Mouse (Mus musculus): ENCODE results near the gene Kif1b.
"Not testable (repeated sequence)": the region's sequence is repeated elsewhere in the genome, so short reads cannot be mapped to it uniquely, and the experiment has no call there.

Kif1b gene

DNA sequence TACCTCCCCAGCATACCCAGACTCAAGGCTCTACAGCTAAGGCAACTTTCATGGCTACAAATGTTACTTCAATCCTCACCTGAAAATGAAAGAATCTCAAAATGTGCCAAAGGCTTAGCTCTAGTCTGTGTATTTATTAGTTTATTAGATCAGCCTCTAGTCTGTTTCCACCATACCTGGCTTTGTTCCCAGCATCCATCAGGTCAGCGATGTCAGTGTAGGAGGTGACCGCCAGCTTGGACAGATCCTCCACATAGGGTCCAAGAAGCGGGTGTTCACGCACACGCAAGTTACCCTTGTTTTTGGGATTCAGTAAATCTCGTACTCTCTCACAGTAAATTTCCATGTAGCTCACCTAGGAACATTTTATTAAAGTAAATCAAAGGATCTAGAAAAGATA, 37.0 kb downstream of the Kif1b start:
- no peak for DNase-seq (ENCODE audit: low spot score in 2 of 2)

DNA sequence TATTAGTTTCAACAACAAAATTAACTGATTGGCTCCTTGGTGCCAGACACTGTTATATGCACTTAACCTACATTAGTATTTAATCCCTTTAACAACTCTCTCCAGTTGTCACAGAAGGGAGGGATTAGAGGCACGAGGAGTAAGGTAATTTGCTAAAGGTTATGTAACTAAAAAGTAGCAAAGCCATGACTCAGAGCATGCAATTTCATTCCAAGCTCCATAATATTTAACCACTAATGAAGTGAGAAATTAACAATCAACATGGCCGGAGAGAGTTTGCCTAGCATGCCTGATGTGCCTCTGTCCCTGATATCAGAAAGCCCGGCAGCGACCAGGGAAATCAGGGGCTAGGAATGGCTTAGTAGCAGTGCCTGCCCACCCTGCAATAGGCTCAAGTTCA, 38.5 kb downstream of the Kif1b start:
- no peak for DNase-seq (ENCODE audit: low spot score in 2 of 2)

DNA sequence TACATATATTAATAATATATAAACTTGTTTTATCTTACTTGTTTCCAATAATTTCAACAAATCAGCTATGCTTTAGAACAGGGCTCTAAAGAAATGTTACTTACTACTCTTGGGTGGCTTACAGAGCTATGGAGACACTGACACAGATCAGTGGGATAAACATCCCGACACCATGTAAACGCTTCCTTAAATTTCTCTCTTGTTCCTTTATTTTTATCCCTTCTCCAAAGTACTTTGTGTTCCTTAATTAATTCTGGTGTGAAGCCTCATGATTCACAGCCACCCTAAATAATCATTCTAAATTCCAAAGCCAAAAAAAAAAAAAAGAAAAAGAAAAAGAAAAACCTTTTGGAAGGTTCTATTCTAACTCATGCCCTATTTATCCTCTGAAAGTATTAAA, 42.6 kb downstream of the Kif1b start:
- no peak for DNase-seq (ENCODE audit: low spot score in 2 of 2)

- DNase-seq (ENCODE audit: low spot score in 2 of 2): no peak
Observed at GRCm38 (mm10) chr4:149263218-149263617, 44.3 kb downstream of the Kif1b start.

GRCm38 (mm10) chr4:149261466-149261865, 46.0 kb downstream of the Kif1b start:
- DNase-seq (ENCODE audit: low spot score in 2 of 2): no peak

DNA sequence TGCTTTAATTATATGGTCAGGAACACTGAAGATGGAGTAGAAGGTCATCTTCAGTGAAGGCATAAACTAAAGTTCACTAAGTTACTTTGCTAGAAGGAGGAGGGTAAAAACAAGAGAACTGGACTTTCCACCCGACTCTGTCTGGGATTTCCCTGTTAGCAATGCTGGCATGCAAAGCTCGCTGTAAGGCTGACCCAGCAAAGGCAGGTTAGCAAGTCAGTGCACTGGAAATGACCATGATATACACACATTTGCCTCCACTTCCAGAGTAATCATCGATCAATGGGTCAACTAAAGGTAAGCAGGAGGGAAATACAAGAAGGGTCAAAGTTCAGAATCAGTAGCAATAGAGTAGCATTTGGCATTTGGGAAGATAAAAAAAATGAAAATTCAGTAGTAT, 46.6 kb downstream of the Kif1b start:
- DNase-seq (ENCODE audit: low spot score in 2 of 2): no peak

DNA sequence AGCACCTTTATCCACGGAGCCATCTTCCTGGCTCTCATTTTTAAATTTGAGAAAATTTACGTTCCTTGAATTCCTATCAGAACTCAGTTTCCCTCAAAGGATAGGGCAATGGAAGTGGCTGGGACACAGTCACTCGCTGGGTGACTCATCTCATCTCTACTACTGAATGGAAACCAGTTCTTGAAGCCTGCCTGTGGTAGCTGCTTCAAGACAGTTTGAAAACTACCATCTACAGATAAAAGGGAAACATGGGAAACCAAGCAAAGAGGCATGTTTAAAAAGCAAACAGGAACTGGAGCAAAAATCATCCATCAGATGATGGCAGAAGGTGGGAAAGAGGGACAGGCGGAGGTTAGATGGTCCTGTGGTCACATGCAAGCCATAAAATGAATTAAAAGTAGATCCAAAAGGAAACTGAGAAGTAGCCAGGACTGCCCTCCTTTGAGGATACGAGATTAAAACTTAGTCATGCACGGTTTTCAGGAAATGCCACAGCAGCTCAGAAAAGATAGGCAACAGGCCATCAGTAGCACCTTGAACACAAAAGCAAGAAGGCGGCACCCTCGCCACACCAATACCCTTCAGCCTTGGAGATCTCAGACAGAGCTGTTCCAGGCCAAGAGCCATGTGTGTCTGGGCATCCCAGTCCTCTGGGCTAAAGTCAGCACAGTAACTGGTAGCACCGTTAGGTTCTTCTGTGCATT, 48.0 kb downstream of the Kif1b start:
- DNase-seq (ENCODE audit: low spot score in 2 of 2): no peak

- no peak for DNase-seq (ENCODE audit: low spot score in 2 of 2)
Observed at GRCm38 (mm10) chr4:149258926-149259325, 48.6 kb downstream of the Kif1b start.

DNA sequence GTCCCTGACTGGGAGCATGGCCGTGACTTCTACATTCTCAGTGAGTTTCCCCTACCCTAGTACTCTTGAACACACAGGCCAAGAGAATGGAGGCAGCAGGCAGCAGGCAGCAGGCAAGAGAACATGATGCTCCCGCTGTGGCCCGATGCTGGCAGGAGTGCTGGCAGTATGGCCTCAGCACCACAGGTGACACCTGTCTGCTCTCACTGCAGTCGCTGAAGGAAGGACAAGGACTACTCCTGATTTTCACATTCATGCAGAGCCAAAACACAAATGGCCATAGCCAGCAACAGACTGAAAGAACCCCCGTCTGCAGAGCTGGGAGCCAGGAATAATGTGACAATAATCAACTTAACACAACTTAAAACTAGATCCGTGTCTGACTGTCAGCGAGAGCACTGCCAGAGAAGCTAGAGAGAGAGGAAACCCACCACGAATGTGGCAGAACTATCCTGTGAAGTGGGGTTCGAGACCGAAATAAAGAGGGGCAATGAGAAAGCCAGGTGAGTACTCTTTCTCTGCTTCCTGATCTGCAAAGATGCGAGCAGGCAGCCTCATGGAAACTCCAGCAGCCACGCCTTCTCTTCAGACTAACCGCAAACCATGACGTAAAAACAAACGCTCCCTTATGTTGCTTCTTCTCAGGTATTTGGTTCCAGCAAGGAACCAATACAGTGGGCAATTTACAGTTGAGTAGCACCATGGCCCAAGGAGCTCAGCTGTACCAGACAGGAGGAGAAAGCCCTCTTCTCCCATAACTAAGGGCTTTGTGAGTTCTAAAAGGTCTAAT, 50.8 kb downstream of the Kif1b start:
- no peak for DNase-seq (ENCODE audit: low spot score in 2 of 2)

- peak in 1 of 2 experiments; percentile 18 for DNase-seq (ENCODE audit: low spot score in 2 of 2)
Observed at GRCm38 (mm10) chr4:149255277-149256270, 51.9 kb downstream of the Kif1b start.

- no peak for DNase-seq (ENCODE audit: low spot score in 2 of 2)
Observed at GRCm38 (mm10) chr4:149254827-149255226, 52.7 kb downstream of the Kif1b start.

DNA sequence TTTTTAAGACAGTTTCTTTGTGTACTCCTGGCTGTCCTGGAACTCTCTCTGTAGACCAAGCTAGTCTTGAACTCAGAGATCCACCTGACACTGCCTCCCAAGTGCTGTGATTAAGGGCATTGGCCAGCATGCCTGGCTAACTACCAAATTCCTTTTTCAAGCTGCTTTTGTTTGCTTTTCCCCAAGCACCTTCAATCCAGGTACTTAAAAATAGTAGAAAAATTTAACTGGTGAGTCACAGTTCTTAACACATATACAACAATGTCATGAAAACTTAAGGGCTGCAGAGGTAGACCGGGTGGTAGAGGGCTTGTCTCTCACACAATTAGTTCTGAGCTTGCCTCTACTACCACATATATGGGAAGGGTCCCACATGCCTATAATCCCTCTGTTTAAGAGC, 58.2 kb downstream of the Kif1b start:
- DNase-seq (ENCODE audit: low spot score in 2 of 2): no peak

GRCm38 (mm10) chr4:149247772-149248171, 59.7 kb downstream of the Kif1b start:
- DNase-seq (ENCODE audit: low spot score in 2 of 2): no peak

- peak in 1 of 2 experiments; percentile 43 for DNase-seq (ENCODE audit: low spot score in 2 of 2)
Observed at GRCm38 (mm10) chr4:149247156-149247633, 60.3 kb downstream of the Kif1b start.

DNA sequence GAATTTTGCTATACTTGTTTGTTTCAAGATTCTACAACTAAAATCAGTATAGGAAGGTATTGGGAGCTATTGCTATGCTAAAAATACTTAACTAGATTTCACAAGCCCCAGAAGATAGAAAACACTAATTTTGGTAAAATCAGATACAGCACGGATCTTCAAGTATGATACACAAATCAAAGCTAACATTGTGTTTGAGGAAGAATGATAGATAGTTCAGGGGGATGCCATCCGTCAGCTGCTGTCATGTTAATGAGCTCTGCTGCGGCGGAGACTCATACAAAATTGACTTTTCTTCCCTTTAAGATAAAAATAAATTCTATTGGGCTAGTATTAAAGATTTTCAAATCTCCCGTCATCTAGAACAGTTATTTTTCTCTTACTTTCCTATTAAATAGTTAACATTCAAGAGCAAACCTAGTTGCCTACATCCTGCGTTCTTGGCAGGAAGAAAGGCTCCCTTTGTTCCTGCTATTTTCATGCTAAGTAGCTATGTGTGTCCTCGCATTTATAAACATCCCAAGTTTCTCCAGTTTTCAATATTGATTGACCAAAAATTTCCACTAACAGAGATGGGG, 60.8 kb downstream of the Kif1b start:
- DNase-seq (ENCODE audit: low spot score in 2 of 2): no peak

DNA sequence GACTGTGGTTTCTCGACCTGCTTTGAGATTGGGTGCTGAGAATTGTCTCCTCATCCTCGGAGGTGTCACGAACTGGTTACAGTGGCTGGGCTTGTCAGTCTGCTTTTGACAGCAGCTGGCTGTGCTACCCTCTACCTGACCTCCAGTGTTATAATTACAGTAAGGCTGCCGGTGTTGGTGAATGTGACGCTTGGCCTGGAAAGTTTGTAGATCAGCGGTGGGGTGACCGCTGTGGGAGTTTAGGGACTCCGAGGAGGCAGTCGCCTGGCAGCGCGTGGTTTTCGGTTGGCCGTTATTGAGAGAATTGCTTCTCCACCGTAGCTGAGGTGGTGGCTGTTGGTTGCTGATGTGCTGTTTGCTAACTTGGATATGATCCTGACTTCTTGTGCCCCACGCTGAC, 70.5 kb downstream of the Kif1b start:
- DNase-seq (ENCODE audit: low spot score in 2 of 2): no peak

DNA sequence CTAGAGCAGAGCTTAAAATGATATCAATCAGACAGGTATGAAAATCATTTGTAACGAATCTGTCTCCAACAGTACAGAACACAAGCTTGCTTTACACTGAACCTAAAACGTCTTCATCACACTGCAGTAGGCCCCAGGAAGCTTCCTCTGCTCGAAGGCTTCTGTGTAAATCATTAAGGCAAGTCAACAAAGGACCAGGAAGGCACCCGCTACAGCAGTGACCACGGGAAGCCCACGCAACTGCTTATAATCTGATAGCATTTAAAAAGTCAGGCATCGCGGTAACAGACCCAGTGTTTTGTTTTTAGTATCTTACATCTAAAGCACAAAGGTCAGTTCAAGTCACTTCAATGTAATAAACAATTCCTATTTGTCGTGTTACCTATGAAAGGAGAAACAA, 73.6 kb downstream of the Kif1b start:
- DNase-seq (ENCODE audit: low spot score in 2 of 2): no peak

- DNase-seq (ENCODE audit: low spot score in 2 of 2): not testable (repeated sequence)
Observed at GRCm38 (mm10) chr4:149228682-149229081, 78.8 kb downstream of the Kif1b start.

DNA sequence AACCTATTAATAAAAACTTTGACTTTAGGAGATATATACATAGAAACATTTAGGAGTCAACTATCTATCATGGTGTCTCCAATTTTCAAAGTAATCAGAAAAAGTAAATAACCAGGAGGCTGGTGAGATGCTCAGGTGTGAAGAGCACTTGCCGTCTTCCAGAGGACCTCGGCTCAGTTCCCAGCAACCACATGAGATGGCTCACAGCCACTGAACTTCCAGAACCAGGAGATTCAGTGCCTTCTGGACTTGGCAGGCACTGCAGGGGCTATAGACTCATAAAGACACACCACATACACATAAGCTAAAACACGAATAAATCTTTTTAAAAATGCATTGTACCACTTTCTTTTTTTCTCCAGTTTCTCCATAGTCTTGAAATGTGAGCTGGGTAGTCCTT, 79.2 kb downstream of the Kif1b start:
- no peak for DNase-seq (ENCODE audit: low spot score in 2 of 2)

DNA sequence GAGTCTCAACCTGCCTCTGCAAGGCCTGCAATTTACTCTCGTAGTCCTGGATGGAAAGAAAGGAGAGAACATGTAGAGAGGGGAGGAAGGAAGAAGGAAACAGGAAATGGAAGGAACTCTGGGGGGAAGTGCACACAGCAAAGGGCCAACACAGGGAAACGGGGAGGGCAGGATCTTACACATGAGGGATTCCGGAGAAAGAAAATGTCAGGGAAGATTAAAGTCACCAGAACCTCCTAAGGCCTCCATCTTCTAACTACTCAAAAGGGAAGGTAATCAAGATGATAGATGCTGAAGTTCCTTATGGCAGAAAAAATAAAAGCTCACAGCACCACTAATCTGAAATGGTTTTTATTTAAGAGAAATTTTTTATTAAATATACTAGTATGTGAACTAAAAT, 81.2 kb downstream of the Kif1b start:
- no peak for DNase-seq (ENCODE audit: low spot score in 2 of 2)

DNA sequence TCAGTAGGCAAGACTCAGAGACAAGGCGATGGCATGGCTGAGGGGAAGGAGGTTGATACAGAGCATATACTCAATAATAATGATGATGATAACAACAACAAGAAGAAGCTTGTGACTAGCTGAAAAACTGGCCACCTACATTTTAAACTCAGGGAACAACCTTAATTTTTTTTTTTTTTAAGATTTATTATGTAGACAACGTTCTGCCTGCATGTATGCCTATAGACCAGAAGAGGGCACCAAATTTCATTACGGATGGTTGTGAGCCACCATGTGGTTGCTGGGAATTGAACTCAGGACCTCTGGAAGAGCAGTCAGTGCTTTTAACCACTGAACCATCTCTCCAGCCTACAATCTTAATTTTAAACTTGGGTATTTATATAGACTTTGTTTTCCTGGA, 84.0 kb downstream of the Kif1b start:
- no peak for DNase-seq (ENCODE audit: low spot score in 2 of 2)

GRCm38 (mm10) chr4:149220481-149220880, 87.0 kb downstream of the Kif1b start:
- DNase-seq (ENCODE audit: low spot score in 2 of 2): no peak

Measured in right cerebral cortex, postnatal 36 days (tissue).